Mouse (Mus musculus) forebrain, embryonic 11.5 days (tissue): ENCODE measurements around the gene Ifi44. TPM values are rescaled to one million over a fixed set of nuclear protein-coding genes. Genes with fewer than 3 reads are reported as not detected.

Source experiments
- polyA plus RNA-seq: library from polyadenylated mRNA; unstranded; fragments of >200 nt; fragmentation: Nextera tagmentation; extraction: Ambion mirVana; gene quantifications from 2 replicates; pipeline ENCODE4 v1.2.1, GENCODE M21; 2014

Ifi44 gene
- polyA plus RNA-seq, 1 experiment from 2014 or later, result 0.07 TPM

Other genes starting within 250 kb of the Ifi44 start
- gene Ifi44l, start 12.9 kb upstream of the Ifi44 start, polyA plus RNA-seq, result not detected in 2 replicates
- 0.83 and 1.1 TPM in 2 replicates for gene Ptgfr, start 87.7 kb upstream of the Ifi44 start, polyA plus RNA-seq